In the genomic region with DNA sequence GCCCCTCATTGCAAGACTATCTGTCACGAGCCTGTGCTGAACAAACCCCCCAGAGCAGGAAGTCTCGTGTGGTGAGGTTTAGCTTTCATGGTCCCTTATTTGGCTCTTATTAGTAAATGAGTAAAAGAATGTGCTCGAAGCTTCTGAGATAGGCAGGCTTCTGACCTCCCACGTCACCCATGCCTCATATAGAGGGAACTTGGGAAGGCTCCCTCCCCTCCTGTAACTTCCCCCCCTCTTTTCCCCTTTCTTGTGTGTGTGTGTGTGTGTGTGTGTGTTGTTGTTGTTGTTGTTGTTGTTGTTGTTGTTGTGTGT, we compare ENCODE assay signal across 13 mouse cellular contexts. TPM values are rescaled to one million over a fixed set of nuclear protein-coding genes. Genes with fewer than 3 reads are reported as not detected.
DNase-seq lines count a peak whose midpoint lies in the region; ATAC-seq lines count a peak whose summit lies in the region.
"Had no signal": no experiment of that assay in that cellular context is flagged by ENCODE, and none has a peak within 500 bp of the region (broad histone marks: within the 10 kb centered on the region; RNA-seq: fewer than 3 reads in every experiment).

No protein-coding gene starts in this region.

- H3K9me3 ChIP-seq in embryonic facial prominence, embryonic 14.5 days (ENCODE audit: control insufficient read depth, low read length): no peaks in the 10 kb centered on the region
- H3K9me3 ChIP-seq in embryonic facial prominence, embryonic 10.5 days: no peaks in the 10 kb centered on the region
- H3K9me3 ChIP-seq in heart, embryonic 15.5 days (replicated peaks): no peaks in the 10 kb centered on the region
- H3K9me3 ChIP-seq in lung, embryonic 16.5 days (ENCODE audit: control insufficient read depth, low read length): no peaks in the 10 kb centered on the region
- no peaks in the 10 kb centered on the region for H3K9me3 ChIP-seq in intestine, embryonic 15.5 days

- no peak overlapping the region for H3K27ac ChIP-seq in embryonic facial prominence, embryonic 14.5 days (replicated peaks; ENCODE audit: low read depth, low read length)
- no peak overlapping the region for H3K27ac ChIP-seq in embryonic facial prominence, embryonic 10.5 days (replicated peaks)
- H3K27ac ChIP-seq in heart, embryonic 15.5 days: peak overlapping the region; percentile 72
- H3K27ac ChIP-seq in lung, embryonic 16.5 days (ENCODE audit: low read length): 0 out of 2 replicates have a peak overlapping the region, but pooled peaks have one; percentile 12
- H3K27ac ChIP-seq in intestine, embryonic 15.5 days: no peak overlapping the region

- no peaks in the 10 kb centered on the region for H3K27me3 ChIP-seq in embryonic facial prominence, embryonic 14.5 days (replicated peaks; ENCODE audit: control insufficient read depth, insufficient read depth, low read length)
- no peaks in the 10 kb centered on the region for H3K27me3 ChIP-seq in embryonic facial prominence, embryonic 10.5 days (replicated peaks; ENCODE audit: low read depth, poor library complexity, severe bottlenecking)
- no peaks in the 10 kb centered on the region for H3K27me3 ChIP-seq in heart, embryonic 15.5 days
- no peaks in the 10 kb centered on the region for H3K27me3 ChIP-seq in lung, embryonic 16.5 days (ENCODE audit: control insufficient read depth, insufficient read depth, low read depth, low read length)
- no peaks in the 10 kb centered on the region for H3K27me3 ChIP-seq in intestine, embryonic 15.5 days (replicated peaks)

- H3K9ac ChIP-seq in embryonic facial prominence, embryonic 14.5 days (ENCODE audit: low read depth, low read length): no peak overlapping the region
- no peak overlapping the region for H3K9ac ChIP-seq in heart, embryonic 15.5 days
- no peak overlapping the region for H3K9ac ChIP-seq in lung, embryonic 16.5 days (ENCODE audit: low read length)
- H3K9ac ChIP-seq in intestine, embryonic 15.5 days: no peak overlapping the region

- no peaks in the 10 kb centered on the region for H3K36me3 ChIP-seq in embryonic facial prominence, embryonic 14.5 days (ENCODE audit: control insufficient read depth, insufficient read depth, low read length)
- peaks cover 29% of the 10 kb centered on the region for H3K36me3 ChIP-seq in embryonic facial prominence, embryonic 10.5 days (replicated peaks)
- H3K36me3 ChIP-seq in heart, embryonic 15.5 days: no peaks in the 10 kb centered on the region
- no peaks in the 10 kb centered on the region for H3K36me3 ChIP-seq in lung, embryonic 16.5 days (ENCODE audit: control insufficient read depth, insufficient read depth, low read length)
- no peaks in the 10 kb centered on the region for H3K36me3 ChIP-seq in intestine, embryonic 15.5 days

- no peak overlapping the region for H3K4me2 ChIP-seq in embryonic facial prominence, embryonic 14.5 days (ENCODE audit: low read depth, low read length)
- H3K4me2 ChIP-seq in heart, embryonic 15.5 days: no peak overlapping the region
- H3K4me2 ChIP-seq in lung, embryonic 16.5 days (ENCODE audit: low read depth, low read length): no peak overlapping the region
- H3K4me2 ChIP-seq in intestine, embryonic 15.5 days (replicated peaks): no peak overlapping the region

- peak; percentile 17 for DNase-seq in embryonic facial prominence, embryonic 14.5 days (ENCODE audit: low spot score)
- no peak for DNase-seq in embryonic facial prominence, embryonic 10.5 days (ENCODE audit: low spot score)
- DNase-seq in heart, adult 8-10 months (ENCODE audit: low spot score): no peak
- no peak for DNase-seq in lung, postnatal 14 days
- no peak for DNase-seq in adrenal gland, adult 2 months
- DNase-seq: cerebellum, adult 9-10 months; embryo, embryonic 11 days; kidney, postnatal 10 days; midbrain, embryonic 14.5 days had no signal

- H3K4me1 ChIP-seq in embryonic facial prominence, embryonic 14.5 days (ENCODE audit: control insufficient read depth, insufficient read depth, low read length): peaks cover 18% of the 10 kb centered on the region
- peaks cover 34% of the 10 kb centered on the region for H3K4me1 ChIP-seq in embryonic facial prominence, embryonic 10.5 days
- H3K4me1 ChIP-seq in heart, embryonic 15.5 days (replicated peaks): peaks cover 36% of the 10 kb centered on the region
- peaks cover 31% of the 10 kb centered on the region for H3K4me1 ChIP-seq in lung, embryonic 16.5 days (replicated peaks; ENCODE audit: control insufficient read depth, insufficient read depth, low read length)
- H3K4me1 ChIP-seq in intestine, embryonic 15.5 days (replicated peaks): peaks cover 16% of the 10 kb centered on the region

- no peak overlapping the region for H3K4me3 ChIP-seq in embryonic facial prominence, embryonic 14.5 days (ENCODE audit: low read depth, low read length)
- no peak overlapping the region for H3K4me3 ChIP-seq in embryonic facial prominence, embryonic 10.5 days
- no peak overlapping the region for H3K4me3 ChIP-seq in heart, embryonic 15.5 days
- H3K4me3 ChIP-seq in lung, embryonic 16.5 days (ENCODE audit: low read length): no peak overlapping the region
- no peak overlapping the region for H3K4me3 ChIP-seq in intestine, embryonic 15.5 days (replicated peaks)

- WGBS in embryonic facial prominence, embryonic 14.5 days: 51% methylated on average over 4 of the region's 4 CpGs
- 72% methylated on average over 4 of the region's 4 CpGs for WGBS in embryonic facial prominence, embryonic 10.5 days
- WGBS in heart, embryonic 15.5 days: 33% methylated on average over 4 of the region's 4 CpGs
- WGBS in lung, embryonic 16.5 days: 39% methylated on average over 4 of the region's 4 CpGs
- WGBS in intestine, embryonic 15.5 days: 52% methylated on average over 4 of the region's 4 CpGs

- no peak for ATAC-seq in embryonic facial prominence, embryonic 14.5 days (ENCODE audit: low read depth)
- no peak for ATAC-seq in heart, embryonic 15.5 days (replicated peaks; ENCODE audit: insufficient number of reproducible peaks, insufficient read depth, low FRiP score, low read depth)
- no peak; the same call in 1 of the 2 replicates for ATAC-seq in lung, embryonic 16.5 days (ENCODE audit: low read depth)
- 0 out of 2 replicates have a peak, but pooled peaks have one; percentile 3 for ATAC-seq in intestine, embryonic 15.5 days
- ATAC-seq: hindbrain, embryonic 16.5 days had no signal

RNA-seq across cellular contexts. Expression of gene Etv6, which starts 54.8 kb away (rescaled TPM):
- polyA plus RNA-seq in embryonic facial prominence, embryonic 14.5 days (2014; fragmentation: Nextera tagmentation; extraction: Ambion mirVana): 12.0 and 12.4 TPM in 2 replicates
- polyA plus RNA-seq in embryonic facial prominence, embryonic 10.5 days (2016; fragmentation: Nextera tagmentation; extraction: Ambion mirVana): 16.6 and 17.0 TPM in 2 replicates
- 9.9 and 11.4 TPM in 2 replicates for polyA plus RNA-seq in heart, embryonic 15.5 days (2015; fragmentation: Nextera tagmentation; extraction: Ambion mirVana)
- total RNA-seq in heart, adult 8-10 months (2022): 10 to 100 TPM in 3 of 4 experiments, 1 to 10 TPM in 1; 7.9 to 13.5 (median 11.0) TPM
- polyA plus RNA-seq in lung, embryonic 16.5 days (2015; fragmentation: Nextera tagmentation; extraction: Ambion mirVana): 12.6 and 14.0 TPM in 2 replicates
- polyA plus RNA-seq in intestine, embryonic 15.5 days (2015; fragmentation: Nextera tagmentation; extraction: Ambion mirVana): 12.5 and 12.9 TPM in 2 replicates
- total RNA-seq in adrenal gland, adult 2 months (2021): 10 to 100 TPM; 33.0 to 60.5 TPM
- polyA plus RNA-seq in adrenal gland, adult 2 months (2012; rRNA removed): 34.1 and 36.5 TPM in 2 replicates

Comparison
In these comparisons a context has a peak if more than half of its experiments do, and no peak if none do; other contexts are left out.
1. H3K27ac ChIP-seq: peak in heart, embryonic 15.5 days (single experiment) and lung, embryonic 16.5 days (single experiment); none in embryonic facial prominence, embryonic 14.5 days (single experiment), embryonic facial prominence, embryonic 10.5 days (single experiment) and intestine, embryonic 15.5 days (single experiment).